Mouse (Mus musculus): ENCODE results near the gene Kcnq2. TPM values are rescaled to one million over a fixed set of nuclear protein-coding genes. Genes with fewer than 3 reads are reported as not detected.
A peak's percentile ranks its signal among the peaks of the same experiment; 100 is the strongest.

Gene Kcnq2
- polyA plus RNA-seq, 1 experiment from 2014 or later, result 1.5 TPM

- no peak overlapping the region for H3K4me3 ChIP-seq (ENCODE audit: low read depth, low read length)
- ATAC-seq (replicated peaks; ENCODE audit: insufficient number of reproducible peaks, low FRiP score, low TSS enrichment, low read depth) (no peak), DNase-seq (ENCODE audit: low spot score) (no peak)
- no peaks in the 10 kb centered on the region; the same call in 1 of the 2 replicates for H3K4me1 ChIP-seq (ENCODE audit: control insufficient read depth, insufficient read depth, low read length)
- no peaks in the 10 kb centered on the region for H3K9me3 ChIP-seq (replicated peaks; ENCODE audit: control insufficient read depth, low read length)
- H3K27ac ChIP-seq (replicated peaks; ENCODE audit: low read depth, low read length), result no peak overlapping the region
- H3K4me2 ChIP-seq (ENCODE audit: low read depth, low read length), result no peak overlapping the region
- H3K36me3 ChIP-seq (replicated peaks; ENCODE audit: control insufficient read depth, insufficient read depth, low read depth, low read length), result no peaks in the 10 kb centered on the region
- 85% methylated on average over 2 of the region's 2 CpGs for WGBS
- H3K9ac ChIP-seq (replicated peaks; ENCODE audit: low read length), result no peak overlapping the region
- H3K27me3 ChIP-seq (ENCODE audit: control insufficient read depth, insufficient read depth, low read length), result peaks cover 13% of the 10 kb centered on the region
These were observed 9.6 kb upstream of the Kcnq2 start for GRCm38 (mm10) chr2:181144675-181145074.

- no peaks in the 10 kb centered on the region for H3K36me3 ChIP-seq (replicated peaks; ENCODE audit: control insufficient read depth, insufficient read depth, low read depth, low read length)
- DNase-seq (ENCODE audit: low spot score) (no peak), ATAC-seq (replicated peaks; ENCODE audit: insufficient number of reproducible peaks, low FRiP score, low TSS enrichment, low read depth) (no peak)
- no peak overlapping the region for H3K4me2 ChIP-seq (ENCODE audit: low read depth, low read length)
- H3K9ac ChIP-seq (replicated peaks; ENCODE audit: low read length), result no peak overlapping the region
- 69% methylated on average over 2 of the region's 2 CpGs for WGBS
- H3K4me3 ChIP-seq (ENCODE audit: low read depth, low read length), result no peak overlapping the region
- no peaks in the 10 kb centered on the region for H3K9me3 ChIP-seq (replicated peaks; ENCODE audit: control insufficient read depth, low read length)
- H3K4me1 ChIP-seq (ENCODE audit: control insufficient read depth, insufficient read depth, low read length), result no peaks in the 10 kb centered on the region; the same call in 1 of the 2 replicates
- no peak overlapping the region for H3K27ac ChIP-seq (replicated peaks; ENCODE audit: low read depth, low read length)
- H3K27me3 ChIP-seq (ENCODE audit: control insufficient read depth, insufficient read depth, low read length), result peaks cover 11% of the 10 kb centered on the region
These were observed 8.6 kb upstream of the Kcnq2 start for GRCm38 (mm10) chr2:181143509-181144276.

- H3K4me3 ChIP-seq (ENCODE audit: low read depth, low read length), result no peak overlapping the region
- H3K9me3 ChIP-seq (replicated peaks; ENCODE audit: control insufficient read depth, low read length), result no peaks in the 10 kb centered on the region
- 63% methylated on average over 8 of the region's 8 CpGs for WGBS
- H3K27me3 ChIP-seq (ENCODE audit: control insufficient read depth, insufficient read depth, low read length), result peaks cover 4% of the 10 kb centered on the region; the same call in 1 of the 2 replicates
- H3K36me3 ChIP-seq (replicated peaks; ENCODE audit: control insufficient read depth, insufficient read depth, low read depth, low read length), result no peaks in the 10 kb centered on the region
- no peak overlapping the region for H3K9ac ChIP-seq (replicated peaks; ENCODE audit: low read length)
- ATAC-seq (replicated peaks; ENCODE audit: insufficient number of reproducible peaks, low FRiP score, low TSS enrichment, low read depth) (no peak), DNase-seq (ENCODE audit: low spot score) (no peak)
- no peak overlapping the region for H3K27ac ChIP-seq (replicated peaks; ENCODE audit: low read depth, low read length)
- no peak overlapping the region for H3K4me2 ChIP-seq (ENCODE audit: low read depth, low read length)
- H3K4me1 ChIP-seq (ENCODE audit: control insufficient read depth, insufficient read depth, low read length), result no peaks in the 10 kb centered on the region
These were observed 7.6 kb upstream of the Kcnq2 start for GRCm38 (mm10) chr2:181142703-181143135.

GRCm38 (mm10) chr2:181139641-181140193 is 4.6 kb upstream of the Kcnq2 start:
- H3K27me3 ChIP-seq (ENCODE audit: control insufficient read depth, insufficient read depth, low read length), result peaks cover 13% of the 10 kb centered on the region
- no peaks in the 10 kb centered on the region for H3K36me3 ChIP-seq (replicated peaks; ENCODE audit: control insufficient read depth, insufficient read depth, low read depth, low read length)
- ATAC-seq (replicated peaks; ENCODE audit: insufficient number of reproducible peaks, low FRiP score, low TSS enrichment, low read depth), result no peak
- no peak overlapping the region for H3K4me3 ChIP-seq (ENCODE audit: low read depth, low read length)
- WGBS, result 85% methylated on average over 5 of the region's 5 CpGs
- no peak overlapping the region for H3K27ac ChIP-seq (replicated peaks; ENCODE audit: low read depth, low read length)
- no peaks in the 10 kb centered on the region for H3K4me1 ChIP-seq (ENCODE audit: control insufficient read depth, insufficient read depth, low read length)
- DNase-seq (ENCODE audit: low spot score), result no peak
- no peaks in the 10 kb centered on the region for H3K9me3 ChIP-seq (replicated peaks; ENCODE audit: control insufficient read depth, low read length)
- no peak overlapping the region for H3K4me2 ChIP-seq (ENCODE audit: low read depth, low read length)
- no peak overlapping the region for H3K9ac ChIP-seq (replicated peaks; ENCODE audit: low read length)

GRCm38 (mm10) chr2:181136934-181137333 is 1.8 kb upstream of the Kcnq2 start:
- H3K27me3 ChIP-seq (ENCODE audit: control insufficient read depth, insufficient read depth, low read length), result peaks cover 25% of the 10 kb centered on the region

GRCm38 (mm10) chr2:181135446-181135818 is 332 bp upstream of the Kcnq2 start:
- Histone ChIP-seq H3K27me3 (ENCODE audit: control insufficient read depth, insufficient read depth, low read length) (peaks cover 25% of the 10 kb centered on the region), H3K27ac (replicated peaks; ENCODE audit: low read depth, low read length) (no peak overlapping the region), H3K9me3 (replicated peaks; ENCODE audit: control insufficient read depth, low read length) (no peaks in the 10 kb centered on the region), H3K4me2 (ENCODE audit: low read depth, low read length) (peak overlapping the region; percentile 94; the same call in 1 of the 2 replicates), H3K4me1 (ENCODE audit: control insufficient read depth, insufficient read depth, low read length) (no peaks in the 10 kb centered on the region), H3K4me3 (ENCODE audit: low read depth, low read length) (no peak overlapping the region; the same call in 1 of the 2 replicates), H3K36me3 (replicated peaks; ENCODE audit: control insufficient read depth, insufficient read depth, low read depth, low read length) (no peaks in the 10 kb centered on the region), H3K9ac (replicated peaks; ENCODE audit: low read length) (no peak overlapping the region)
- 7% methylated on average over 4 of the region's 4 CpGs for WGBS
- ATAC-seq (replicated peaks; ENCODE audit: insufficient number of reproducible peaks, low FRiP score, low TSS enrichment, low read depth) (no peak), DNase-seq (ENCODE audit: low spot score) (no peak)

More at GRCm38 (mm10) chr2:181136934-181137333, 1.8 kb upstream of the Kcnq2 start:
- no peak overlapping the region for H3K4me2 ChIP-seq (ENCODE audit: low read depth, low read length)
- ATAC-seq (replicated peaks; ENCODE audit: insufficient number of reproducible peaks, low FRiP score, low TSS enrichment, low read depth) (no peak), DNase-seq (ENCODE audit: low spot score) (peak; percentile 85)
- H3K4me3 ChIP-seq (ENCODE audit: low read depth, low read length), result no peak overlapping the region
- no peaks in the 10 kb centered on the region for H3K9me3 ChIP-seq (replicated peaks; ENCODE audit: control insufficient read depth, low read length)
- H3K9ac ChIP-seq (replicated peaks; ENCODE audit: low read length), result no peak overlapping the region
- H3K36me3 ChIP-seq (replicated peaks; ENCODE audit: control insufficient read depth, insufficient read depth, low read depth, low read length), result no peaks in the 10 kb centered on the region
- no peak overlapping the region for H3K27ac ChIP-seq (replicated peaks; ENCODE audit: low read depth, low read length)
- no peaks in the 10 kb centered on the region for H3K4me1 ChIP-seq (ENCODE audit: control insufficient read depth, insufficient read depth, low read length)
- WGBS, result 3% methylated on average over 6 of the region's 6 CpGs

- Histone ChIP-seq H3K36me3 (replicated peaks; ENCODE audit: control insufficient read depth, insufficient read depth, low read depth, low read length) (no peaks in the 10 kb centered on the region), H3K4me3 (ENCODE audit: low read depth, low read length) (peak overlapping the region; percentile 54), H3K4me1 (ENCODE audit: control insufficient read depth, insufficient read depth, low read length) (no peaks in the 10 kb centered on the region), H3K4me2 (ENCODE audit: low read depth, low read length) (peak overlapping the region; percentile 94), H3K9ac (replicated peaks; ENCODE audit: low read length) (peak overlapping the region; percentile 43), H3K27me3 (ENCODE audit: control insufficient read depth, insufficient read depth, low read length) (peaks cover 25% of the 10 kb centered on the region), H3K9me3 (replicated peaks; ENCODE audit: control insufficient read depth, low read length) (no peaks in the 10 kb centered on the region), H3K27ac (replicated peaks; ENCODE audit: low read depth, low read length) (no peak overlapping the region)
- no peak for DNase-seq (ENCODE audit: low spot score)
- peak; percentile 57; the same call in 1 of the 2 replicates for ATAC-seq (replicated peaks; ENCODE audit: insufficient number of reproducible peaks, low FRiP score, low TSS enrichment, low read depth)
- 9% methylated on average over 22 of the region's 22 CpGs for WGBS
These were observed 1.1 kb downstream of the Kcnq2 start for GRCm38 (mm10) chr2:181133837-181134590.

All from embryonic facial prominence, embryonic 11.5 days (tissue).